Mouse (Mus musculus) intestine, embryonic 14.5 days (tissue): ENCODE data around the gene Ptcd3. TPM values are rescaled to one million over a fixed set of nuclear protein-coding genes. Genes with fewer than 3 reads are reported as not detected.
"Not testable (repeated sequence)": the region's sequence is repeated elsewhere in the genome, so short reads cannot be mapped to it uniquely, and the experiment has no call there.

ENCODE experiments used
- ATAC-seq: fragments of 200-750 bp; cut with Nextera tagmentation; replicated peaks from 2 replicates; pipeline ENCODE4 v1.8.0; 2017; ENCODE audit warnings: low read depth, moderate number of reproducible peaks, moderate TSS enrichment, moderate library complexity; ENCODE audit not compliant: low FRiP score, low TSS enrichment
- DNase-seq: peaks from one replicate; pipeline ENCODE4 v3.0.0-alpha.2; 2018; ENCODE audit warnings: low spot score
- H3K27ac ChIP-seq: fragments of 300-500 bp; sonication (generic); 2 replicates; pipeline ENCODE4 v1.5.1; 2014; ENCODE audit warnings: low read depth, mild to moderate bottlenecking, control low read depth
- H3K27me3 ChIP-seq: fragments of 300-500 bp; sonication (generic); replicated peaks from 2 replicates; pipeline ENCODE4 v1.6.1; 2014; ENCODE audit warnings: low read length, control low read depth; ENCODE audit not compliant: control insufficient read depth, insufficient read depth
- H3K36me3 ChIP-seq: fragments of 300-500 bp; sonication (generic); 2 replicates; pipeline ENCODE4 v1.6.1; 2014; ENCODE audit warnings: low read length, control low read depth; ENCODE audit not compliant: control insufficient read depth, insufficient read depth
- H3K4me1 ChIP-seq: fragments of 300-500 bp; sonication (generic); replicated peaks from 2 replicates; pipeline ENCODE4 v1.6.1; 2014; ENCODE audit warnings: low read length, control low read depth, mixed read lengths; ENCODE audit not compliant: control insufficient read depth, insufficient read depth
- H3K4me2 ChIP-seq: fragments of 300-500 bp; sonication (generic); 2 replicates; pipeline ENCODE4 v1.6.1; 2014; ENCODE audit warnings: low read length
- H3K4me3 ChIP-seq: fragments of 300-500 bp; sonication (generic); 2 replicates; pipeline ENCODE4 v1.5.1; 2014; ENCODE audit warnings: low read depth, low read length, control low read depth, mixed read lengths
- H3K9ac ChIP-seq: fragments of 300-500 bp; sonication (generic); 2 replicates; pipeline ENCODE4 v1.6.1; 2014; ENCODE audit warnings: mild to moderate bottlenecking, low read length
- H3K9me3 ChIP-seq: fragments of 300-500 bp; sonication (generic); 2 replicates; pipeline ENCODE4 v1.6.1; 2016; ENCODE audit warnings: low read length, control low read depth; ENCODE audit not compliant: control insufficient read depth
- WGBS: fragments of 180-500 bp; shearing (Covaris S2); extraction: QIAGEN DNeasy Blood & Tissue Kit; methylation state at CpG from one replicate; pipeline ENCODE4 v1.1.7; 2014; 5-methylcytosine and 5-hydroxymethylcytosine counted together
- polyA plus RNA-seq: library from polyadenylated mRNA; unstranded; fragments of >200 nt; fragmentation: Nextera tagmentation; extraction: Ambion mirVana; gene quantifications from 2 replicates; pipeline ENCODE4 v1.2.1, GENCODE M21; 2014

The Ptcd3 gene
- polyA plus RNA-seq, 1 experiment from 2014 or later, result 116 TPM

DNA sequence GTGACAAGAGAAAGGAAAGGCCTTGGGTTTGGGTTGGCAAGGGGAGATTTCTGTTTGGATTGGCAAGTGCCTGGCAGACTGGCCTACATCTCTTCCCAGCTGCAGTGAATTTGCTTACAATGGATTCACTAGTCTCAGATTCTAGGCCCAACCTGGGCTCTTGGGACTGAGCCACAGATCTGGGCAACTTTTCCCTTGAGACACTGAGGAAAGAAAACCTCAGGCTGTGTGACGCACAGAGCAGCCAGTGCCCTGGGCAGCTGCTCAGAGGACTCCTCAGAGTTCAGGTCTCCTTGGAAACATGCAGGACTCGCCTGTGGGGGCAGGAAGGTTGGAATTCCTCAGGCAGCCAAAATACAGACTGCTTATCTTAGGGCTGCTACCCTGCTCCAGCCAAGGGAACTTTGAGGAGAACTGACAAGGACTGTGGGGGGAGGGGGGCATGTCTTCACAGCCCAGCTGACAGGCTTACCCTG lies 25.6 kb upstream of the Ptcd3 start:
- Histone ChIP-seq H3K4me3 (no peak overlapping the region), H3K36me3 (peaks cover 91% of the 10 kb centered on the region), H3K4me1 (no peaks in the 10 kb centered on the region; the same call in 1 of the 2 replicates), H3K27ac (no peak overlapping the region), H3K9ac (no peak overlapping the region), H3K27me3 (no peaks in the 10 kb centered on the region), H3K4me2 (no peak overlapping the region), H3K9me3 (no peaks in the 10 kb centered on the region)
- DNase-seq (no peak), ATAC-seq (no peak)
- 30% methylated on average over 2 of the region's 2 CpGs for WGBS

DNA sequence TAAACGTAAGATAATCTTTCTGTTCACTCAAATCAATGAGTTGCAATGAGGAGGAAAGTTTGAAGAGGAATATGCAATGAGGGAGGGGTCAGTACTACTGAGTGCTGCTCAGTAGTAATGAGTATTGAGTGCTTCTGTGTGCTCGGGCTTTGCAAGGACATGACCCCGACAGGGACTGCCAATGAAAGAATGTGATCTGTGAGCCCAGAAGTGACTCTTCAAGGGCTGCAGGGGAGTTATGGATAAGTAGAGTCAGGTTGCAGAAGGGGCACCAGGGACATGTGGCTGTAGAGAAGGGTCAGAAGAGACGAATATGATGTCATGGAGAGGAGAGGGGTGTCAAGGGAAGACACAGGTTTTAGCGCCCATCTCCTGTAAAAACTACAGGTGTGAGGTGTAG lies 23.8 kb upstream of the Ptcd3 start:
- no peaks in the 10 kb centered on the region for H3K9me3 ChIP-seq
- no peaks in the 10 kb centered on the region; the same call in 1 of the 2 replicates for H3K4me1 ChIP-seq
- H3K9ac ChIP-seq, result no peak overlapping the region
- H3K27ac ChIP-seq, result no peak overlapping the region
- H3K27me3 ChIP-seq, result no peaks in the 10 kb centered on the region
- no peak overlapping the region for H3K4me3 ChIP-seq
- ATAC-seq (no peak), DNase-seq (no peak)
- no peak overlapping the region for H3K4me2 ChIP-seq
- 80% methylated on average over 5 of the region's 5 CpGs for WGBS
- H3K36me3 ChIP-seq, result peaks cover 90% of the 10 kb centered on the region

DNA sequence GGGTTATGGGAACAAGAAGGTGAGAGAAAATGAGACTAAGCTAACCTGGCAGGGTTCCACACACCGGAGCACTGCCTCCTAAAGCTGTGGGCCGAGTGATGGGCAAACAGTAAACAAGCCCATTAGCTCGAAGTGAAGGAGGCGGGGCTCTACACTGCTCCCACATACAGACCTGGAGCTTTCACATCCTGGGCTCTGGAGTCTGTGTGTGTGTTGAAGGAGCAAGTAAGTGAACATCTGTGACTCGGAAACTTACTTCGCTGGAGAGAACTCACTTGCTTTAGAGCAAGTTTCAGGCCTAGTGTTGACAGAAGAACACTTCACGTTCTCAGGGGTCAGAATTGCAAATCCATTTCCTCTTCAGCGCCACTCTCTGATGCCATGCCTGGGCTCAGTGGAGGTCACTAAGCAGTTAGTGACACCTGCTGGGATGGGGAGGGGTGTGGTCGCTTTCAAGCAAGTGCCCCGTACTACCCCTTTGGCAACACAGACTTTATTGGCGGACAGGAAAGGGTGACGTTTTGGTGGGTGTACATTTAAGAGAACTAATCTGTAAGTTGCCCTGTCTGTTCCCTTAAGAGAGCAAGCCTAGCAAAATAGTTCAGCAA lies 22.4 kb upstream of the Ptcd3 start:
- no peak overlapping the region for H3K4me3 ChIP-seq
- no peaks in the 10 kb centered on the region for H3K9me3 ChIP-seq
- H3K4me1 ChIP-seq, result no peaks in the 10 kb centered on the region; the same call in 1 of the 2 replicates
- DNase-seq (no peak), ATAC-seq (no peak)
- no peak overlapping the region for H3K9ac ChIP-seq
- no peaks in the 10 kb centered on the region for H3K27me3 ChIP-seq
- H3K36me3 ChIP-seq, result peaks cover 89% of the 10 kb centered on the region
- H3K27ac ChIP-seq, result no peak overlapping the region
- H3K4me2 ChIP-seq, result no peak overlapping the region
- WGBS, result 85% methylated on average over 12 of the region's 12 CpGs

DNA sequence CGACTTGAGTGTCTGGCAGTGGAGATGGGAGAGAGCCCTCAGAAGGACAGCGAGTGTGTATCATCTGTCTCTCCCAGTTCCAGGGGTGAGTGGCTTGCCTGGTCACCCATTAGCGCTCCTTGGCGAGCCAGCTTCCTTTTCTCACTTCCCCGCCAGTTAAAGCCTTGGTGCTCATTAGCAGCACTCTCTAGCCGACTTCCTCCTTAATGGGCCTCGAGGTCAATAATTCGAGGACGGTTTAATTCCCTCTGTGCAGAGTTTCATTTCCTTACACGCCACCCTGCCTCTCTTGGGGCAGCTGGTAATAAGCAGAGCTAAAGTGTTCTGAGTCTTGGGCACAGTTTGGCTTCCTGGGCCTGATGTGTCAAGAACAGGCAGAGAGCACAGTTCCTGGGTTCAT lies 21.5 kb upstream of the Ptcd3 start:
- no peak overlapping the region for H3K4me3 ChIP-seq
- no peaks in the 10 kb centered on the region for H3K27me3 ChIP-seq
- H3K36me3 ChIP-seq, result peaks cover 89% of the 10 kb centered on the region
- H3K4me1 ChIP-seq, result no peaks in the 10 kb centered on the region; the same call in 1 of the 2 replicates
- no peak overlapping the region for H3K27ac ChIP-seq
- 88% methylated on average over 10 of the region's 10 CpGs for WGBS
- DNase-seq (no peak), ATAC-seq (no peak)
- H3K4me2 ChIP-seq, result no peak overlapping the region
- no peaks in the 10 kb centered on the region for H3K9me3 ChIP-seq
- no peak overlapping the region for H3K9ac ChIP-seq

DNA sequence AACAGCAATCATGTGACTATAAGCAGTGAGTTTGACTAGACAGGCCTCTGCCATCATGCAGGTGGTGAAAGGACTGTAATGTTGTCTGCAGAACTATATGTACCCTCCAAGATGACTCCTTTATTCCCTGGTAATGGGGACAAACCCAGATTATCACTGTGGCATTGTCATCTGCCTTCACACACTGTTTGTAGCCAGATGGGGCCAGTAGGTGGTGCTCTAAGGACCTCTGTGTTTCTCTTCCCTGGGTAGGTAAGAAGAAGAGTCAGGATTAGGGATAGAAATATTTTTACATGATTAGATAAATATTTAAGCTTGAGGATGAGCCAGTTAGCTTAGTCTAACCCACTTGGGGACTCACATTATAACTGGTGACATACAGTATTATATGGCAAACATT lies 19.4 kb upstream of the Ptcd3 start:
- no peak overlapping the region for H3K27ac ChIP-seq
- no peak overlapping the region for H3K4me3 ChIP-seq
- DNase-seq, result peak; percentile 65
- peaks cover 93% of the 10 kb centered on the region for H3K36me3 ChIP-seq
- no peak overlapping the region for H3K9ac ChIP-seq
- H3K9me3 ChIP-seq, result no peaks in the 10 kb centered on the region
- H3K27me3 ChIP-seq, result no peaks in the 10 kb centered on the region
- no peak overlapping the region for H3K4me2 ChIP-seq
- 0 out of 2 replicates have a peak, but pooled peaks have one; percentile 50 for ATAC-seq
- H3K4me1 ChIP-seq, result no peaks in the 10 kb centered on the region

DNA sequence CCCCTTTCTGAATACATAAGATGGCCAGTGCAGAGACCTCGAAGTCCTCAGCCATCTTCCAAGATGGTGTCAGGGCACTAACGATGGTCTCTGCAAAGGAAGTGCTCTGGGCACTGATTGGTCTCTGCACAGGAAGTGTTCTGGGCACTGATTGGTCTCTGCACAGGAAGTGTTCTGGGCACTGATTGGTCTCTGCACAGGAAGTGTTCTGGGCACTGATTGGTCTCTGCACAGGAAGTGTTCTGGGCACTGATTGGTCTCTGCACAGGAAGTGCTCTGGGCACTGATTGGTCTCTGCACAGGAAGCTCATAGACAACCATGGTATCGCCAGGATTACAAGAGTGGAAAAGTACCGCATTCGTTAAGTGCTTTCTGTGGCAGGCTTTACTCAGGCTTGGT lies 16.7 kb upstream of the Ptcd3 start:
- WGBS, result 88% methylated on average over 5 of the region's 5 CpGs
- not testable (repeated sequence) for H3K27ac ChIP-seq, H3K4me1 ChIP-seq, H3K9ac ChIP-seq, H3K27me3 ChIP-seq, H3K4me2 ChIP-seq, H3K4me3 ChIP-seq, ATAC-seq, H3K9me3 ChIP-seq, DNase-seq
- H3K36me3 ChIP-seq, result peaks cover 93% of the 10 kb centered on the region

DNA sequence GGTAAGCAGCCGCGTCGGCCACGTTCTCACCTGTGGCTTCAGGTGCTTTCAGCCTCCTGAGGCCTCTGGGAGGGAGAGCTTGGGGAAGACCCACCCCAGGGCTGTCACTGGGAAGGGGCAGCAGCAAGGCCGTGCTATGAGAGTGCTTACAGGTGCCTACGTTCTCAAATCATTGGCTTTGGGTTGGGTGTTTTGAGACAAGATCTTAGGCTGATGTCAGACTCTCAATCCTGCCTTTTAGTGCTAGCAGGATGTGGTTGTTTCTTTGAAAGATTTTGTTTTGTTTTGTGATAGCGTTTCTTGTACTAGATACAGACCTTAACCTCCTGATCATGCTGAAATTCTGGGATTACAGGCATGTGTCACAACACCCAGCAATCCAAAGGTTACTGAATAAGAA lies 12.2 kb upstream of the Ptcd3 start:
- H3K4me3 ChIP-seq, result no peak overlapping the region
- H3K9me3 ChIP-seq, result no peaks in the 10 kb centered on the region
- H3K27me3 ChIP-seq, result no peaks in the 10 kb centered on the region
- DNase-seq, result no peak
- ATAC-seq, result no peak
- no peak overlapping the region for H3K4me2 ChIP-seq
- H3K4me1 ChIP-seq, result no peaks in the 10 kb centered on the region
- H3K27ac ChIP-seq, result no peak overlapping the region
- H3K36me3 ChIP-seq, result peaks cover 95% of the 10 kb centered on the region
- WGBS, result 94% methylated on average over 7 of the region's 7 CpGs
- H3K9ac ChIP-seq, result no peak overlapping the region

DNA sequence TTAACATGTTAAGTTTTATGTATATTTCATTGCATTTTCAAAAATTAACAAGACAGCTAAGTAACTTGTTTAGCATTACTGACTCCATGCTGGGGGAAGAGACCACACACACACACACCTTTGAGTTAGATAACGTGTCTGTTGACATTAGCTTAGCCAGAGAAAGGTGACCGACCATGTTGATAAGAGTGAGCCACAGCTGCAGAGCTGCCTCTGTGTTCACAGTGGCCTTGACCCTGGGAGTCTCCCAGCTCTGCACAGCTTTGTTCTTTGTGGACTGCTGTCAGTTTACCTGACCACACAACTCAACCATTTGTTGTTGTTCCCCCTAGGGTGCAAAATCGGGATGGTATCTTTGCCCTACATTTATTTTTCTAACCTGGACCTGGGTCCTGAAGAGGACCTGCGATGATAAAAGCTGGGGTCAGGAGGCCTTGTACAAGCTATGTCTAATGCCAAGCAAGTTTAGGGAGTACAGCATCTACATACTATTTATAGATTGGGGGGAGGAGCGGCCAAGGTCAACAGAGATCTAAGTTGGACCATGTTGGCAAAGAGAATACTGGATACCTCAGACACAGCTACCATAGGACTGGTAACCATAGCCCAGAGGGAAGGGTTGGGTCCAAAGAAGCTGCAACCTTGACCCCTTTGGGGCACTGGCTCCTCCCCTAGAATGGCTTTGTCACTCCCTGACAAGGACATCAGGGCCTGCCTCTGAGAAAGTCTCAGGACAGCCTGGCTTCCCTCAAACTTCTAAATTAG lies 3.3 kb upstream of the Ptcd3 start:
- Histone ChIP-seq H3K9me3 (no peaks in the 10 kb centered on the region), H3K27me3 (no peaks in the 10 kb centered on the region), H3K4me3 (no peak overlapping the region), H3K9ac (no peak overlapping the region), H3K4me1 (no peaks in the 10 kb centered on the region; the same call in 1 of the 2 replicates), H3K4me2 (no peak overlapping the region), H3K36me3 (peaks cover 38% of the 10 kb centered on the region), H3K27ac (no peak overlapping the region)
- DNase-seq (no peak), ATAC-seq (no peak)
- WGBS, result 61% methylated on average over 5 of the region's 5 CpGs
